Mouse (Mus musculus): ENCODE measurements around the gene Lrmda. TPM values are rescaled to one million over a fixed set of nuclear protein-coding genes. Genes with fewer than 3 reads are reported as not detected.

Lrmda gene
- polyA plus RNA-seq, 1 experiment, result 0.51 TPM

GRCm38 (mm10) chr14:22931114-22931822 is 911.8 kb downstream of the Lrmda start:
- 91% methylated on average over 4 of the region's 4 CpGs for WGBS
- Histone ChIP-seq H3K36me3 (ENCODE audit: control insufficient read depth, insufficient read depth, low read length) (no peaks in the 10 kb centered on the region), H3K4me1 (replicated peaks; ENCODE audit: control insufficient read depth, insufficient read depth, low read length) (no peaks in the 10 kb centered on the region), H3K27me3 (ENCODE audit: control insufficient read depth, insufficient read depth, low read length) (no peaks in the 10 kb centered on the region), H3K4me3 (ENCODE audit: control insufficient read depth, insufficient read depth, low read length) (no peak overlapping the region), H3K27ac (ENCODE audit: control insufficient read depth, insufficient read depth, low read length) (no peak overlapping the region)
- no peak for TF ChIP-seq CTCF (IDR thresholded peaks at IDR 0.05; ENCODE audit: borderline replicate concordance, control insufficient read depth, extremely low read depth, insufficient read depth, low read length, poor library complexity)
- no peak for TF ChIP-seq POLR2A (IDR thresholded peaks at IDR 0.05; ENCODE audit: control insufficient read depth, extremely low read depth, insufficient read depth, low read length, poor library complexity)
- no peak for DNase-seq

- DNase-seq, result no peak
- H3K36me3 ChIP-seq (ENCODE audit: control insufficient read depth, insufficient read depth, low read length), result no peaks in the 10 kb centered on the region
- no peaks in the 10 kb centered on the region for H3K27me3 ChIP-seq (ENCODE audit: control insufficient read depth, insufficient read depth, low read length)
- WGBS, result 78% methylated on average over 3 of the region's 3 CpGs
- H3K4me1 ChIP-seq (replicated peaks; ENCODE audit: control insufficient read depth, insufficient read depth, low read length), result no peaks in the 10 kb centered on the region
- no peak for TF ChIP-seq POLR2A (IDR thresholded peaks at IDR 0.05; ENCODE audit: control insufficient read depth, extremely low read depth, insufficient read depth, low read length, poor library complexity)
- TF ChIP-seq CTCF (IDR thresholded peaks at IDR 0.05; ENCODE audit: borderline replicate concordance, control insufficient read depth, extremely low read depth, insufficient read depth, low read length, poor library complexity), result no peak
- H3K4me3 ChIP-seq (ENCODE audit: control insufficient read depth, insufficient read depth, low read length), result no peak overlapping the region
- no peak overlapping the region for H3K27ac ChIP-seq (ENCODE audit: control insufficient read depth, insufficient read depth, low read length)
Measured at GRCm38 (mm10) chr14:22936701-22937100, 917.2 kb downstream of the Lrmda start.

GRCm38 (mm10) chr14:22940576-22940975 is 921.1 kb downstream of the Lrmda start:
- Histone ChIP-seq H3K27me3 (ENCODE audit: control insufficient read depth, insufficient read depth, low read length) (no peaks in the 10 kb centered on the region), H3K4me3 (ENCODE audit: control insufficient read depth, insufficient read depth, low read length) (no peak overlapping the region), H3K4me1 (replicated peaks; ENCODE audit: control insufficient read depth, insufficient read depth, low read length) (no peaks in the 10 kb centered on the region), H3K27ac (ENCODE audit: control insufficient read depth, insufficient read depth, low read length) (no peak overlapping the region), H3K36me3 (ENCODE audit: control insufficient read depth, insufficient read depth, low read length) (no peaks in the 10 kb centered on the region)
- DNase-seq, result no peak
- 62% methylated on average over 2 of the region's 2 CpGs for WGBS
- TF ChIP-seq CTCF (IDR thresholded peaks at IDR 0.05; ENCODE audit: borderline replicate concordance, control insufficient read depth, extremely low read depth, insufficient read depth, low read length, poor library complexity) (no peak), POLR2A (IDR thresholded peaks at IDR 0.05; ENCODE audit: control insufficient read depth, extremely low read depth, insufficient read depth, low read length, poor library complexity) (no peak)

GRCm38 (mm10) chr14:22942569-22942968 is 923.1 kb downstream of the Lrmda start:
- TF ChIP-seq CTCF (IDR thresholded peaks at IDR 0.05; ENCODE audit: borderline replicate concordance, control insufficient read depth, extremely low read depth, insufficient read depth, low read length, poor library complexity) (no peak), POLR2A (IDR thresholded peaks at IDR 0.05; ENCODE audit: control insufficient read depth, extremely low read depth, insufficient read depth, low read length, poor library complexity) (no peak)
- WGBS, result 99% methylated on average over 2 of the region's 2 CpGs
- DNase-seq, result no peak
- no peak overlapping the region for H3K4me3 ChIP-seq (ENCODE audit: control insufficient read depth, insufficient read depth, low read length)
- no peaks in the 10 kb centered on the region for H3K27me3 ChIP-seq (ENCODE audit: control insufficient read depth, insufficient read depth, low read length)
- H3K4me1 ChIP-seq (replicated peaks; ENCODE audit: control insufficient read depth, insufficient read depth, low read length), result no peaks in the 10 kb centered on the region
- H3K36me3 ChIP-seq (ENCODE audit: control insufficient read depth, insufficient read depth, low read length), result no peaks in the 10 kb centered on the region
- no peak overlapping the region for H3K27ac ChIP-seq (ENCODE audit: control insufficient read depth, insufficient read depth, low read length)

- Histone ChIP-seq H3K27me3 (ENCODE audit: control insufficient read depth, insufficient read depth, low read length) (no peaks in the 10 kb centered on the region), H3K36me3 (ENCODE audit: control insufficient read depth, insufficient read depth, low read length) (no peaks in the 10 kb centered on the region), H3K4me1 (replicated peaks; ENCODE audit: control insufficient read depth, insufficient read depth, low read length) (no peaks in the 10 kb centered on the region), H3K4me3 (ENCODE audit: control insufficient read depth, insufficient read depth, low read length) (no peak overlapping the region), H3K27ac (ENCODE audit: control insufficient read depth, insufficient read depth, low read length) (no peak overlapping the region)
- DNase-seq, result no peak
- no peak for TF ChIP-seq POLR2A (IDR thresholded peaks at IDR 0.05; ENCODE audit: control insufficient read depth, extremely low read depth, insufficient read depth, low read length, poor library complexity)
- no peak for TF ChIP-seq CTCF (IDR thresholded peaks at IDR 0.05; ENCODE audit: borderline replicate concordance, control insufficient read depth, extremely low read depth, insufficient read depth, low read length, poor library complexity)
Measured at GRCm38 (mm10) chr14:22949466-22949865, 930.0 kb downstream of the Lrmda start.

GRCm38 (mm10) chr14:22952981-22953380 is 933.5 kb downstream of the Lrmda start:
- no peaks in the 10 kb centered on the region for H3K36me3 ChIP-seq (ENCODE audit: control insufficient read depth, insufficient read depth, low read length)
- H3K27ac ChIP-seq (ENCODE audit: control insufficient read depth, insufficient read depth, low read length), result no peak overlapping the region
- H3K4me1 ChIP-seq (replicated peaks; ENCODE audit: control insufficient read depth, insufficient read depth, low read length), result no peaks in the 10 kb centered on the region
- TF ChIP-seq CTCF (IDR thresholded peaks at IDR 0.05; ENCODE audit: borderline replicate concordance, control insufficient read depth, extremely low read depth, insufficient read depth, low read length, poor library complexity) (no peak), POLR2A (IDR thresholded peaks at IDR 0.05; ENCODE audit: control insufficient read depth, extremely low read depth, insufficient read depth, low read length, poor library complexity) (no peak)
- H3K4me3 ChIP-seq (ENCODE audit: control insufficient read depth, insufficient read depth, low read length), result no peak overlapping the region
- no peak for DNase-seq
- WGBS, result 91% methylated on average over 1 of the region's 1 CpGs
- H3K27me3 ChIP-seq (ENCODE audit: control insufficient read depth, insufficient read depth, low read length), result no peaks in the 10 kb centered on the region

- no peak for DNase-seq
- whole genome bisulfite sequencing, result 56% methylated on average over 1 of the region's 1 CpGs
- TF ChIP-seq POLR2A (IDR thresholded peaks at IDR 0.05; ENCODE audit: control insufficient read depth, extremely low read depth, insufficient read depth, low read length, poor library complexity), result no peak
- TF ChIP-seq CTCF (IDR thresholded peaks at IDR 0.05; ENCODE audit: borderline replicate concordance, control insufficient read depth, extremely low read depth, insufficient read depth, low read length, poor library complexity), result no peak
- Histone ChIP-seq H3K4me1 (replicated peaks; ENCODE audit: control insufficient read depth, insufficient read depth, low read length) (no peaks in the 10 kb centered on the region), H3K36me3 (ENCODE audit: control insufficient read depth, insufficient read depth, low read length) (no peaks in the 10 kb centered on the region), H3K4me3 (ENCODE audit: control insufficient read depth, insufficient read depth, low read length) (no peak overlapping the region), H3K27ac (ENCODE audit: control insufficient read depth, insufficient read depth, low read length) (no peak overlapping the region), H3K27me3 (ENCODE audit: control insufficient read depth, insufficient read depth, low read length) (no peaks in the 10 kb centered on the region)
Measured at GRCm38 (mm10) chr14:22960166-22960565, 940.7 kb downstream of the Lrmda start.
